Mouse (Mus musculus) limb, embryonic 14.5 days (tissue): ENCODE data around the gene Tbc1d22b. TPM values are rescaled to one million over a fixed set of nuclear protein-coding genes. Genes with fewer than 3 reads are reported as not detected.
A peak's percentile ranks its signal among the peaks of the same experiment; 100 is the strongest.

Source experiments
- ATAC-seq: fragments of 200-750 bp; cut with Nextera tagmentation; 2 replicates; pipeline ENCODE4 v1.8.0; 2017; ENCODE audit warnings: low read depth, moderate number of reproducible peaks, moderate TSS enrichment; ENCODE audit not compliant: low FRiP score
- DNase-seq: peaks from one replicate; pipeline ENCODE4 v3.0.0-alpha.2; 2015; ENCODE audit warnings: low spot score
- H3K27ac ChIP-seq: fragments of 300-500 bp; sonication (generic); replicated peaks from 2 replicates; pipeline ENCODE4 v1.5.1; 2014; ENCODE audit warnings: low read depth, mild to moderate bottlenecking, low read length, moderate library complexity, mixed read lengths
- H3K27me3 ChIP-seq: fragments of 300-500 bp; sonication (generic); 2 replicates; pipeline ENCODE4 v1.6.1; 2014; ENCODE audit warnings: low read length, mixed read lengths; ENCODE audit not compliant: control insufficient read depth, insufficient read depth
- H3K36me3 ChIP-seq: fragments of 300-500 bp; sonication (generic); 2 replicates; pipeline ENCODE4 v1.6.1; 2014; ENCODE audit warnings: mild to moderate bottlenecking, low read length, moderate library complexity, mixed read lengths; ENCODE audit not compliant: control insufficient read depth, insufficient read depth
- H3K4me1 ChIP-seq: fragments of 300-500 bp; sonication (generic); 2 replicates; pipeline ENCODE4 v1.6.1; 2014; ENCODE audit warnings: antibody characterized with exemption, low read length, mixed read lengths; ENCODE audit not compliant: control insufficient read depth, insufficient read depth
- H3K4me2 ChIP-seq: fragments of 300-500 bp; sonication (generic); replicated peaks from 2 replicates; pipeline ENCODE4 v1.6.1; 2014; ENCODE audit warnings: low read depth, mild to moderate bottlenecking, low read length, moderate library complexity; ENCODE audit not compliant: severe bottlenecking
- H3K4me3 ChIP-seq: fragments of 300-500 bp; sonication (generic); replicated peaks from 2 replicates; pipeline ENCODE4 v1.5.1; 2014; ENCODE audit warnings: low read length
- H3K9ac ChIP-seq: fragments of 300-500 bp; sonication (generic); 2 replicates; pipeline ENCODE4 v1.6.1; 2014; ENCODE audit warnings: mild to moderate bottlenecking, low read depth, low read length, moderate library complexity; ENCODE audit not compliant: severe bottlenecking
- H3K9me3 ChIP-seq: fragments of 300-500 bp; sonication (generic); 2 replicates; pipeline ENCODE4 v1.6.1; 2016; ENCODE audit warnings: low read length; ENCODE audit not compliant: control insufficient read depth
- POLR2A ChIP-seq: fragments of 200-500 bp; IDR thresholded peaks from 2 replicates; pipeline ENCODE4 v1.8.0; 2012; ENCODE audit warnings: inconsistent platforms, mild to moderate bottlenecking, moderate library complexity, borderline replicate concordance; ENCODE audit not compliant: insufficient read depth, insufficient read length; ENCODE audit errors: extremely low read depth
- WGBS: fragments of 180-500 bp; shearing (Covaris S2); extraction: QIAGEN DNeasy Blood & Tissue Kit; methylation state at CpG from one replicate; pipeline ENCODE4 v1.1.7; 2014; 5-methylcytosine and 5-hydroxymethylcytosine counted together
- polyA plus RNA-seq, 2 experiments: library from polyadenylated mRNA; depleted of rRNA in 1 of 2; stranded (reverse) in 1 of 2; unstranded in 1 of 2; fragments of >200 nt; fragmentation: Nextera tagmentation in 1 of 2; extraction: Ambion mirVana in 1 of 2; gene quantifications; 2 replicates each; pipeline versions ENCODE4 v1.2.1 to v1.2.3; 2012 to 2014

Tbc1d22b gene
- polyA plus RNA-seq, 2 experiments = 15.2 to 24.0 TPM

GRCm38 (mm10) chr17:29502669-29503665 lies 46.6 kb upstream of the Tbc1d22b start:
- Histone ChIP-seq H3K9me3 (no peaks in the 10 kb centered on the region), H3K27ac (no peak overlapping the region), H3K4me3 (peak overlapping the region; percentile 16; the same call in 1 of the 2 replicates), H3K4me1 (no peaks in the 10 kb centered on the region), H3K4me2 (peak overlapping the region; percentile 37), H3K36me3 (no peaks in the 10 kb centered on the region), H3K27me3 (no peaks in the 10 kb centered on the region), H3K9ac (no peak overlapping the region)
- no peak for TF ChIP-seq POLR2A
- DNase-seq (no peak), ATAC-seq (no peak)
- WGBS = 14% methylated on average over 32 of the region's 32 CpGs

GRCm38 (mm10) chr17:29503700-29504099 lies 45.9 kb upstream of the Tbc1d22b start:
- Histone ChIP-seq H3K27ac (no peak overlapping the region), H3K27me3 (no peaks in the 10 kb centered on the region), H3K9ac (no peak overlapping the region), H3K4me3 (no peak overlapping the region), H3K9me3 (no peaks in the 10 kb centered on the region), H3K36me3 (no peaks in the 10 kb centered on the region), H3K4me2 (no peak overlapping the region), H3K4me1 (no peaks in the 10 kb centered on the region)
- no peak for DNase-seq
- TF ChIP-seq POLR2A = no peak
- no peak for ATAC-seq
- whole genome bisulfite sequencing = 75% methylated on average over 5 of the region's 5 CpGs

GRCm38 (mm10) chr17:29508927-29509608 lies 40.5 kb upstream of the Tbc1d22b start:
- H3K4me3 ChIP-seq = no peak overlapping the region
- TF ChIP-seq POLR2A = no peak
- ATAC-seq = no peak
- no peaks in the 10 kb centered on the region for H3K36me3 ChIP-seq
- no peaks in the 10 kb centered on the region for H3K27me3 ChIP-seq
- no peaks in the 10 kb centered on the region for H3K9me3 ChIP-seq
- no peak overlapping the region for H3K4me2 ChIP-seq
- no peak overlapping the region for H3K9ac ChIP-seq
- no peak overlapping the region for H3K27ac ChIP-seq
- 76% methylated on average over 12 of the region's 12 CpGs for WGBS
- DNase-seq = no peak
- no peaks in the 10 kb centered on the region for H3K4me1 ChIP-seq

GRCm38 (mm10) chr17:29510691-29511090 lies 38.9 kb upstream of the Tbc1d22b start:
- no peaks in the 10 kb centered on the region for H3K27me3 ChIP-seq
- no peak overlapping the region for H3K4me3 ChIP-seq
- no peak overlapping the region for H3K4me2 ChIP-seq
- no peaks in the 10 kb centered on the region for H3K9me3 ChIP-seq
- 63% methylated on average over 8 of the region's 8 CpGs for WGBS
- no peak for ATAC-seq
- DNase-seq = no peak
- H3K9ac ChIP-seq = no peak overlapping the region
- TF ChIP-seq POLR2A = no peak
- no peaks in the 10 kb centered on the region for H3K36me3 ChIP-seq
- H3K27ac ChIP-seq = no peak overlapping the region
- no peaks in the 10 kb centered on the region for H3K4me1 ChIP-seq

- no peaks in the 10 kb centered on the region for H3K4me1 ChIP-seq
- H3K9ac ChIP-seq = no peak overlapping the region
- 46% methylated on average over 13 of the region's 13 CpGs for WGBS
- H3K27me3 ChIP-seq = no peaks in the 10 kb centered on the region
- H3K4me2 ChIP-seq = no peak overlapping the region
- H3K9me3 ChIP-seq = no peaks in the 10 kb centered on the region
- DNase-seq (peak; percentile 44), ATAC-seq (0 out of 2 replicates have a peak, but pooled peaks have one; percentile 60)
- no peak overlapping the region for H3K4me3 ChIP-seq
- no peaks in the 10 kb centered on the region for H3K36me3 ChIP-seq
- H3K27ac ChIP-seq = no peak overlapping the region
- no peak for TF ChIP-seq POLR2A
Observed at GRCm38 (mm10) chr17:29513044-29513730, 36.4 kb upstream of the Tbc1d22b start.
